Mouse (Mus musculus) liver, postnatal 0 days (tissue): Measurements from ENCODE around the gene Kif26a. TPM values are rescaled to one million over a fixed set of nuclear protein-coding genes. Genes with fewer than 3 reads are reported as not detected.
A peak's percentile ranks its signal among the peaks of the same experiment; 100 is the strongest.

Experiments
- ATAC-seq: fragments of 200-750 bp; cut with Nextera tagmentation; 2 replicates; pipeline ENCODE4 v1.8.0; 2017; ENCODE audit warnings: mild to moderate bottlenecking, moderate library complexity
- DNase-seq: peaks from one replicate; pipeline ENCODE4 v3.0.0-alpha.2; 2016
- H3K27ac ChIP-seq: fragments of 300-500 bp; sonication (generic); 2 replicates; pipeline ENCODE4 v1.5.1; 2014; ENCODE audit warnings: antibody characterized with exemption, moderate library complexity, mild to moderate bottlenecking, low read depth
- H3K27me3 ChIP-seq: fragments of 300-500 bp; sonication (generic); 2 replicates; pipeline ENCODE4 v1.6.1; 2014; ENCODE audit warnings: low read length, control low read depth, mixed read lengths; ENCODE audit not compliant: insufficient read depth
- H3K36me3 ChIP-seq: fragments of 300-500 bp; sonication (generic); replicated peaks from 2 replicates; pipeline ENCODE4 v1.6.1; 2014; ENCODE audit warnings: mild to moderate bottlenecking, control low read depth, low read length, moderate library complexity, mixed read lengths; ENCODE audit not compliant: insufficient read depth
- H3K4me1 ChIP-seq: fragments of 300-500 bp; sonication (generic); 2 replicates; pipeline ENCODE4 v1.6.1; 2014; ENCODE audit warnings: antibody characterized with exemption, mild to moderate bottlenecking, control low read depth; ENCODE audit not compliant: insufficient read depth
- H3K4me2 ChIP-seq: fragments of 300-500 bp; sonication (generic); 2 replicates; pipeline ENCODE4 v1.6.1; 2014; ENCODE audit warnings: low read depth, mild to moderate bottlenecking, low read length, moderate library complexity, mixed read lengths
- H3K4me3 ChIP-seq: fragments of 300-500 bp; sonication (generic); 2 replicates; pipeline ENCODE4 v1.5.1; 2014; ENCODE audit warnings: low read depth, low read length
- H3K9ac ChIP-seq: fragments of 300-500 bp; sonication (generic); replicated peaks from 2 replicates; pipeline ENCODE4 v1.6.1; 2014; ENCODE audit warnings: mild to moderate bottlenecking, moderate library complexity
- H3K9me3 ChIP-seq: fragments of 300-500 bp; sonication (generic); 2 replicates; pipeline ENCODE4 v1.6.1; 2016; ENCODE audit warnings: mild to moderate bottlenecking, control low read depth, low read length, mixed read lengths
- CTCF ChIP-seq: sonication (generic); IDR thresholded peaks from 2 replicates; pipeline ENCODE4 v1.5.1; 2016; ENCODE audit warnings: antibody characterized with exemption, low read depth
- EP300 ChIP-seq: IDR thresholded peaks from 2 replicates; pipeline ENCODE4 v1.6.1; 2016; ENCODE audit warnings: antibody characterized with exemption, low read depth, mild to moderate bottlenecking
- whole genome bisulfite sequencing: fragments of 180-500 bp; shearing (Covaris S2); extraction: QIAGEN DNeasy Blood & Tissue Kit; methylation state at CpG from one replicate; pipeline ENCODE4 v1.1.7; 2014; ENCODE audit not compliant: insufficient replicate concordance; 5-methylcytosine and 5-hydroxymethylcytosine counted together
- polyA plus RNA-seq: library from polyadenylated mRNA; unstranded; fragments of >200 nt; fragmentation: Nextera tagmentation; extraction: Ambion mirVana; gene quantifications from 2 replicates; pipeline ENCODE4 v1.2.1, GENCODE M21; 2015

Kif26a gene
- polyA plus RNA-seq, 1 experiment from 2014 or later, result 0.14 TPM

DNA sequence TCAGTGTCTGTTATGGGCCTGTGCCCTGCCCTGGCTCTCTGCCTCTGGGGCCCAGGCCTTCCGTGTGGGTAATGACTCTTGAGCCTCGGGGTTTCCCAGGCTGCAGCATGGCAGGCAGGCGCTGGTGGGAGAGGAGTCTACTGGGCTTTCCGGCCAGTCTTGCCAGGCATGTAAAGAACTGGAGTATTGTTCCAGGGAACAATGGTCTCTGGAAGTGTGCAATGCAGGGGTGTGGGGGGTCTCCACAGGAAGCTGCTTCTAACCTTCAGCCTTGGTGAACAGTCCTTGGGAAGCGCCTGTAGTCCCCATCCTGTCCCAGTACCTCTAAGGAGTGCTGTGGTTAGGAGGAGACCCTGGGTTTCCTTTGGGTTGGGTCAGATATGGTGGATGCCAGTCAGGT, 1.4 kb downstream of the Kif26a start:
- peaks cover 57% of the 10 kb centered on the region for H3K27me3 ChIP-seq

DNA sequence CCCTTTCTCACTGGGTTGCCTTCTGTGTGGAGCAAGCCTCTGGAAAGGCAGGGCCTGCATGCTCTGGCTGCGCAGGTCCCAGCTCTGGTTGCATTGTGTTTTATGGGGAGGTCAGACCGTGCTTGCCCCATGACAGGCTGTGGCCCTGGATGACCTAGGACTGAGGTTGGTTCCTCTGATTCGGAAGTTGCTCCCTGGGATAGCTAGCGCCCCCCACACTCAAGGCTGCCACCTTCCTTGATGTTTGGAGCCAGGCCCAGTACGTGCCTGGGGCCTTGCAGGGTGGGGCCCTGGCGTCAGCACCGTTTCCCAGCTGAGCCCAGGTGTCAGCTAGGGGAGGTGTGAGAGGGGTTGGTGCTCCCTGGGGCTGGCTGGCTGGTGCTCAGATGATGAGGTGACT, 4.0 kb downstream of the Kif26a start:
- Histone ChIP-seq H3K4me1 (peaks cover 13% of the 10 kb centered on the region), H3K9me3 (no peaks in the 10 kb centered on the region), H3K27ac (no peak overlapping the region), H3K36me3 (no peaks in the 10 kb centered on the region), H3K9ac (no peak overlapping the region), H3K27me3 (peaks cover 31% of the 10 kb centered on the region), H3K4me2 (no peak overlapping the region), H3K4me3 (no peak overlapping the region)
- DNase-seq (no peak), ATAC-seq (no peak)
- TF ChIP-seq CTCF (no peak), EP300 (no peak)
- 71% methylated on average over 7 of the region's 7 CpGs for WGBS

More for the DNA sequence above, 1.4 kb downstream of the Kif26a start:
- no peaks in the 10 kb centered on the region for H3K9me3 ChIP-seq
- no peak overlapping the region for H3K27ac ChIP-seq
- peaks cover 13% of the 10 kb centered on the region for H3K4me1 ChIP-seq
- ATAC-seq (no peak), DNase-seq (no peak)
- no peaks in the 10 kb centered on the region for H3K36me3 ChIP-seq
- TF ChIP-seq EP300 (no peak), CTCF (no peak)
- H3K9ac ChIP-seq, result no peak overlapping the region
- WGBS, result 44% methylated on average over 5 of the region's 5 CpGs
- H3K4me2 ChIP-seq, result peak overlapping the region; percentile 70; the same call in 1 of the 2 replicates
- 0 out of 2 replicates have a peak overlapping the region, but pooled peaks have one; percentile 37 for H3K4me3 ChIP-seq

DNA sequence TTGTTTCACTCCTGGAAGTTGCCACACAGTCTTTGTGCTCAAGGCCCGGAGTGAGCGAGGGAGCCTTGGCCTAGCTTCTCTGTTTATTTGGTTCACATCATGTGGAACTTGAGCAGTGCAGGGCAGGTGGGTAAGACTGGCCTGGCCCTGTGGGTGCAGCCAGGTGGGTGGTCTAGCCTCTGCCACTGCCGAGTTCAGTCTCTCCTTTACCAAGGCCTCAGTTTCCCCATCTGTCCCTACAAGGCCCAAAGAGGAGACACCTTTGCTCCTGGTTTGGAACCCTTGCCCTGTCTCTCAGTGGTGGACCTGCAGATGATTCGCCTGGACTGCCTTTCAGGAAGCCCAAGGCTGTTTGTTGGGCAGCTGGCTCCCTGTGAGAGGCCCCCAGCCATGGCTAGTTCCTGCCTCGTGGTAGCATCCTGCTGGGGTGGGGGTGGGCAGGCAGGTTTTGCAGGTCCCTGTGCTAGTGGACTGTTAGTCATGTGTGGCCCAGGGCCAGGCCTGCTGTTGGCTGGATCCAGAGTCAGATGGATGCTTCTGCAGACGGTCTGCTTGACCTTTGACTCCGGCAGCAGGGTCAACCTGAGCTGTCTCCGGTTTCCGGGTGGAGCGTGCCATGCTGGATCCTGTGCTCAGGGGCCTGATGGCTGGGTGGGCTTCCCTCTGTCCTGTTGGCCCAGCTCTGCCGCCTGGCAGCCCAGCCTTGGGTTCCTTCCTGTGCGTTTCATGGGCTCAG, 5.4 kb downstream of the Kif26a start:
- Histone ChIP-seq H3K9ac (no peak overlapping the region), H3K4me2 (no peak overlapping the region), H3K36me3 (no peaks in the 10 kb centered on the region), H3K27ac (no peak overlapping the region; the same call in 1 of the 2 replicates), H3K9me3 (no peaks in the 10 kb centered on the region), H3K27me3 (peaks cover 17% of the 10 kb centered on the region), H3K4me3 (no peak overlapping the region), H3K4me1 (peaks cover 4% of the 10 kb centered on the region; the same call in 1 of the 2 replicates)
- ATAC-seq (peak; percentile 60), DNase-seq (peak; percentile 46)
- TF ChIP-seq EP300 (no peak), CTCF (no peak)
- 53% methylated on average over 12 of the region's 12 CpGs for WGBS

DNA sequence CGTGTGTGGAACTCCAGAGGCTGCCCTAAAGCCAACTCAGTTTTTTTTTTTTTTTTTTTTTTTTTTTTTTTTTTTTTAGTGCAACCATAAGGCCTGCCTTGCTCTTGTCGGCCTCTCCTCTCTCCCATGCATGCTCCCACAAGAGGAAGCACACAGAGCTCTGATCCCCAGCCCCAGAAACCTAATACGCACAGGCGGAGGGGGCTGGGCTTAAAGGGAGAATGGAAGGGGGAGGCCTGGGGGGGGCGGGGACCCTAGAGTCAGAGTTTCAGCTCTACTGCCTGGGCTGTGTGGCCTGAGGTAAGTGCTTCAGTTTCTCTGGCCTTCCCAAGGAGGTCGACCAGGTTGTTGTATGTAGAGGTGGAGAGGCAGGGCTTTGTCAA, 6.0 kb downstream of the Kif26a start:
- Histone ChIP-seq H3K27ac (no peak overlapping the region), H3K9ac (no peak overlapping the region), H3K4me1 (no peaks in the 10 kb centered on the region), H3K4me2 (no peak overlapping the region), H3K9me3 (no peaks in the 10 kb centered on the region), H3K4me3 (no peak overlapping the region), H3K36me3 (no peaks in the 10 kb centered on the region), H3K27me3 (peaks cover 12% of the 10 kb centered on the region)
- 57% methylated on average over 6 of the region's 6 CpGs for WGBS
- ATAC-seq (no peak), DNase-seq (no peak)
- no peak for TF ChIP-seq CTCF
- no peak for TF ChIP-seq EP300

DNA sequence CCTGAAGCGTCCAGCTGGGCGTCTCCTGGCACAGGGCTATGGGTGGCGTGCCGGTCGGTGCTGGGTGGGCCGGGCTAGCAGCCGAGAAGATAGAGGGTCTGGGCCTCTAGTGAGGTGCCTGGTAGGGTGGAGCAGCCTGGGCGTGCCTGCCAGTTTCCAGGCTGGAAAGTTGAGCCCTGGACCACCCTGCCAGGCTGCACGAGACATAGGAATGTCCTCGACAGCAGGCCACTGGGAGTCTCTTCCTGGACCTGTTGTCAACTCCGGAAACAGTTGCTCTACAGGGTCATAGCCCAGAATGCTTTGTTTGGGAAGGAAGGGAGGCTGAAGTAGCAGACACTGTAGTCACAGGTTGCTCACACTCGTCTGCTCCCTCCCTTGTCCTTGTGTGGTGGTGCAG, 7.6 kb downstream of the Kif26a start:
- no peaks in the 10 kb centered on the region for H3K4me1 ChIP-seq
- no peak overlapping the region for H3K4me2 ChIP-seq
- no peaks in the 10 kb centered on the region for H3K9me3 ChIP-seq
- no peaks in the 10 kb centered on the region for H3K27me3 ChIP-seq
- H3K9ac ChIP-seq, result no peak overlapping the region
- 0 out of 2 replicates have a peak overlapping the region, but pooled peaks have one; percentile 3 for H3K27ac ChIP-seq
- ATAC-seq (no peak), DNase-seq (no peak)
- no peak overlapping the region for H3K4me3 ChIP-seq
- TF ChIP-seq EP300, result no peak
- no peak for TF ChIP-seq CTCF
- WGBS, result 68% methylated on average over 12 of the region's 12 CpGs
- no peaks in the 10 kb centered on the region for H3K36me3 ChIP-seq

DNA sequence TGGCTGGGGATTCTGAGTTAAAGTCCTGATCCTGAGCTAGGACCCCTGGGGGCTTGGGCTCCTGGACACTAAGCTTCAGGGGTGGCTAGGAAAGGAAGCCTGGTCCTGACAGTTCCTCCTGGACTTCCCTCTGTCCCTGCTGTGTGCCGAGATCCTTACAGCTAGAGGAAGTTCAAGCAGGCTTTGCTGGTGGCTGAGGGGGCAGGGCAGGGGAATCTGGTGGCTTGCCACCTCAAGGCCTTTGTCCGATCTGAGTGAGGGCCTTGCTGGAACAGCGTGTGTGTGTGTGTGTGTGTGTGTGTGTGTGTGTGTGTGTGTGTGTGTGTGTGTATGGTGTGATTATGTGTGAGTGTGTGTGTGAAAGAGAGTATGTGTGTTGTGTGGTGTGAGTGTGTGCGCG, 8.5 kb downstream of the Kif26a start:
- H3K27ac ChIP-seq, result no peak overlapping the region; the same call in 1 of the 2 replicates
- H3K9me3 ChIP-seq, result no peaks in the 10 kb centered on the region
- no peaks in the 10 kb centered on the region for H3K4me1 ChIP-seq
- ATAC-seq (no peak), DNase-seq (no peak)
- 32% methylated on average over 3 of the region's 5 CpGs for WGBS
- H3K4me2 ChIP-seq, result no peak overlapping the region
- TF ChIP-seq CTCF (no peak), EP300 (no peak)
- H3K27me3 ChIP-seq, result no peaks in the 10 kb centered on the region
- no peak overlapping the region for H3K4me3 ChIP-seq
- H3K36me3 ChIP-seq, result no peaks in the 10 kb centered on the region
- H3K9ac ChIP-seq, result no peak overlapping the region
